Mouse (Mus musculus) layer of hippocampus, adult 18-20 months (tissue): ENCODE measurements at regions not wholly inside any gene's neighbourhood (a gene's known extent, or its start where the extent isn't known, plus 50 kb on each side); places are given as distances from the start of the nearest gene placed in this dataset.
"Not testable (repeated sequence)": the region's sequence is repeated elsewhere in the genome, so short reads cannot be mapped to it uniquely, and the experiment has no call there.

ENCODE experiments used
- DNase-seq, 2 experiments: peaks; one replicate each; pipeline ENCODE4 v3.0.0; 2022; ENCODE audit warnings: low spot score in 2 of 2

DNA sequence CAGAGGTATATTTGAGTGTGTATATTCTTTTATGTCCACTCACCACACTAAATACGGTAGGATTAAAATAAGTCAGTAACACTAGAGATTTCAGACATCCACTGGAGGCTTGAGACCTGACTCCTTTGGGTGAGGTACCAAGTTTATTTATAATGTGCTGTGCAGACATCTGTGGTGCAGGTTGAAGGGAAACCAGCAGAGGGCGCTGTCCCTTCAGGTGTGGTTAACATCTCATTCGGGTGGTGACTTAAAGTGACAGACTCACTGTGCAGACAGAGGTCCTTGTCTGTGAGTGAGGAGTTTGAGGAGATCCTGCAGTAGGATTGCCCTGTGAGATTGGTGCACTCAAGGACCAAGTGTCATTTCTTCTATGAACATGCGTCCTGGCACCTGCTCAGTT, 632.5 kb downstream of the Dad1 start:
- not testable (repeated sequence) for DNase-seq

GRCm38 (mm10) chr14:53616061-53616460, 637.8 kb downstream of the Dad1 start:
- DNase-seq, result not testable (repeated sequence)

- DNase-seq, result peak in 1 of 2 experiments; percentile 41
Measured at GRCm38 (mm10) chr14:53614341-53614740, 639.6 kb downstream of the Dad1 start.

DNA sequence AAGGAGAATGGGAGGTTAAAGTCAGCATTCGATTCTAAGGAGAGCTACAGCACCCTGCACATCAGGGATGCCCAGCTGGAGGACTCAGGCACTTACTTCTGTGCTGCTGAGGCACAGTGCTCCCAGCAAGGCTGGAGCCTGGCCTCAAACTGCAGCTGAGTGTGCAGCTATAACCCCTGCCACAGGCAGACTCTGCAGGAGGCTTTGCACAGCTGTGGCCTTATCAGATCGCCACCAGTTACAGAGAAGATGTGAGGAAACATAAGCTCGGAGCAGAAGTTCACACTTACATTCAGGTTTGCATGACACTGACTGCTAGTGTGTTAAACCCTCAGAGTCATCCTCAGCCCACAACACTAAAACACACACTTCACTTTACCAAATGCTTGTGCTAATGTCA, 654.6 kb downstream of the Dad1 start:
- not testable (repeated sequence) for DNase-seq

DNA sequence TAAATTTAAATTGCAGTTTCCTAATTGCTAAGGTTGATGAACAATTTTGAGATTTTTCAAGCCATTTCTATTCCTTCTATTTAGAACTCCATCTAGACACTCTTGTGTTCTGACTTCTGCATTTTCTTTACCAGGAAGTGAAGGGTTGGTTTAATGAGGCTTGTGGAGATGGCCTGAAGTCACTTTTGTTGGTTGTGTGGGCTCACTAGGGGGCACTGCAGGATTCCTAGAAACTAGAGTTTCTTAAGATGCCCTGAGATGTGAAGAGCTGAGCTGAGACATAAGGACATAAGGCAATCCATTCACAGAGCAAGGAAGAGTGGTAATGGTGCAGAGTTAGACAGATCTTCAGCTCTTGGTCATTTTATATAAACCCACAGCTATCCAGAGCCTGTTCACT, 656.6 kb downstream of the Dad1 start:
- DNase-seq, result not testable (repeated sequence)

GRCm38 (mm10) chr14:53590601-53591000, 663.3 kb downstream of the Dad1 start:
- DNase-seq, result not testable (repeated sequence)

DNA sequence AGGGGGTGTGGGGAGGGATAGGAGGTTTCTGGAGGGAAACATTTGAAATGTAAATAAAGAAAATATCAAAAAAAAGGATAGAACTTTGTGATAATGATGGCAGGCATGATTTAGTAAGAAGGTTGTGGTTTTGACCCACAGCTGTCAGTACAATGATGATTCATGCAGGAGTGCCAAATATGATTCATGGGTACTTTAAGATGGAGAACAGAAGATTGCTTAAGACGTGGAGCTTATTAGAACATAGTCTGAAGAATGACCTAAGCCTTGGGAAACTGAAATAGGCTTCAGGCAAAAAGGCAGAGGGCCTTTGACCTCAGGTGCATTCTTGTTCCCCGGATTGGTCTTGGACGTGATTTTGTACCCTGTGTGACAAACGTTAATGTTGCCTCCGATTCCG, 671.4 kb downstream of the Dad1 start:
- not testable (repeated sequence) for DNase-seq

- DNase-seq, result peak in 1 of 2 experiments; percentile 8
Measured at GRCm38 (mm10) chr14:53581734-53582133, 672.2 kb downstream of the Dad1 start.

DNA sequence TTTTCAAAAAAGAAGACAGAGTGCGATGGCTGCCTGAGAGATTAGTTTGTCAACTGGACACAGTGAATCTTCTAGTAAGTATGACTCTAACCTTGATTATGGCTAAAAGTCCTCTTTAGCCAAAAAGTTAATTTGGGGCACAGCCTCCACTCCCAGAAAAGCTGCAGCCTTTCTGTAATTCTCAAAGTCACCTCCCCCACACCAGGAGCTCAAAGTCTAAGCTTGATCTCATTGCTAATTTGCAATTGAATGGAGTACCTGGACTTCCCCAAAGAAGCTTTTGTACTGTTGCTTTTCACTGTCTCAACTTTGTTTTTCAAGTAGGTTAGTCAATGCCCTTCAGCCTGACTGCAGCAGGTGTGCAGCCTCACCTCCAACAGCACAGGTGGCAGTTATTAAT, 677.0 kb downstream of the Dad1 start:
- not testable (repeated sequence) for DNase-seq

DNA sequence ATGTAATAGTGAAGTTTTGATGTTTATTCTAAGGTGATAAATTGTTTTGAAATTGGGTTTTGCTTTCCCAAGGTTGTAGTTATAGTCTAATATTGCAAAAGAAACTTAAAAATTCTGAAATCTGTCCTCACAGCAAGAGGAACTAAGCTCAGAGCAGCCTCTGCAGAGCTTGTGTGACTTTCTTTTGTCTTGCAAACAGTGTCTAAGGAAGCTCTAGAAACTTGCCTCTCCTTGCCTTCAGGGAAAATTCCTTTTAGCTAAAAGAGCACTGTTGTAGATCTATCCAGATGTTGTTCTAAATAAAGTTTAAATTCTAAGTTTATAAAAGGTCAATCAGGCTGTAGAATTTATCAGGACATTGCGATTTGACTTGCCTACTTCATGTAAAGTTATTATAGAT, 681.2 kb downstream of the Dad1 start:
- DNase-seq, result not testable (repeated sequence)

GRCm38 (mm10) chr14:53562606-53563005, 691.3 kb downstream of the Dad1 start:
- DNase-seq, result no peak

- not testable (repeated sequence) for DNase-seq
Measured at GRCm38 (mm10) chr14:53560146-53560545, 693.8 kb downstream of the Dad1 start.

DNA sequence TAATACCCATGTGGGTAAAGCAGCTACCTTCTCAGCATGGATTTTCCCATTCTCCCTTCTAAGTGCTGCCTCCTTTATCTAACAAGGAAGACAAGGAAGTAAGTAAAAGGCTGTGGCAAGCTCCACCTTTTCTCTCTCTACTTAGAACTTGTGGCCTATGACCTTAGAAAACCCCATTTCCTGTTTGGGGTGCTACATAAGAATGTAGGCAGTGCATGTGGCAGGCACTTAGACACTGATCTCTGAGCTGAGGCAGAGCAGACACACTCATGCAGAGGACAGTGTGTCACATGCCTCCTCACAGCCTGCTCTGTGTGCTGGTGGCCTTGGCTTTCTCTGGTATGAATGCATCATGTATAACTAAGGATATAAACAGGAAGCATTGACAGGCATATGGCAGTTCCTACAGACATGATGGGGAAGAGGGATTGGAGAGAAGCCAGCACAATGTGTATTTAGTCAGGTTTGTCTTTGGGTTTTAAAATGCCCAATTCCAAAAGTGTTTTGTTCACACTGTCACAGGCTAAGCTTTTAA, 694.5 kb downstream of the Dad1 start:
- DNase-seq, result peak in 1 of 2 experiments; percentile 5

GRCm38 (mm10) chr14:53553771-53554170, 700.1 kb downstream of the Dad1 start:
- DNase-seq, result no peak

- DNase-seq, result peak in 1 of 2 experiments; percentile 18
Measured at GRCm38 (mm10) chr14:53547365-53547764, 706.5 kb downstream of the Dad1 start.

DNA sequence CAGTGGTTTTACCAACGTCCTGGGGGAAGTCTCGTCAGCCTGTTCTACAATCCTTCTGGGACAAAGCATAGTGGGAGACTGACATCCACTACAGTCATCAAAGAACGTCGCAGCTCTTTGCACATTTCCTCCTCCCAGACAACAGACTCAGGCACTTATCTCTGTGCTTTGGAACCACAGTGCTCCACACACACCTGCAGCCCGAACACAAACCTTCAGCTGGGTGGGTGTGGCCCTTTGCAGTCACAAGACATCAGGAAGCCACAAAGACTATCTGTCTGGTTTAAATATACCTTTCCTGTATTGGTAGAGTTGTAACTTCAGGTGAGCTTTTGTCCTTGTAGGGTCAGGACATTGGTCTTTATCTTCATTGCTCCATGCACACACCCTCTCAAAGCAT, 708.6 kb downstream of the Dad1 start:
- no peak for DNase-seq

DNA sequence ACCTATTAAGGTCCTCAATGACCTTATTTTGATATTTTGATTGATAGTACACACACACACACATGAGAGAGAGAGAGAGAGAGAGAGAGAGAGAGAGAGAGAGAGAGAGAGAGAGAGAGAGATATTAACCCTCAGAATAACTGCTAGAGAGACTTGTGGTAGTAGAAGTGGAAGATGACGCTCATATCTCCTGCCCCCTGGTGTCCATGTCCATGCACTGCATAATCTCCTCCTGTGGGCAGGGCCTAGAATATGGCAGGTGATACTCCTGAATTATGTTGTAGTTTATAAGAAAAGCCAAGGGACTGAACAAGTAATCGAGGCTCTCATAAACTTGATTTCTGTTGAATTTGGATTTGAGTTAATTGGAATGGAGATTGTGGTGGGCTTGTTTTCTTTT, 712.3 kb downstream of the Dad1 start:
- peak in 1 of 2 experiments; percentile 23 for DNase-seq

DNA sequence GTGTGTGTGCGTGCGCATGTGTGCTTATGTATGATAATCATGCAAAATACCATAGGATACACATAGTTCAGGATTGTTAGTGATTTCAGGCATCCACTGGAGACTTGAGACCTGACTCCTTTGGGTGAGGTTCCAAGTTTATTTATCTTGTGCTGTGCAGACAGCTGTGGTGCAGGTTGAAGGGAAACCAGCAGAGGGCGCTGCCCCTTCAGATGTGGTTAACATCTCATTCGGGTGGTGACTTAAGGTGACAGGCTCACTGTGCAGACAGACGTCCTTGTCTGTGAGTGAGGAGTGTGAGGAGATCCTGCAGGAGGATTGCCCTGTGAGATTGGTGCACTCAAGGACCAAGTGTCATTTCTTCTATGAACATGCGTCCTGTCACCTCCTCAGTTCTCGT, 716.0 kb downstream of the Dad1 start:
- not testable (repeated sequence) for DNase-seq

GRCm38 (mm10) chr14:53523430-53523829, 730.5 kb downstream of the Dad1 start:
- DNase-seq, result not testable (repeated sequence)

DNA sequence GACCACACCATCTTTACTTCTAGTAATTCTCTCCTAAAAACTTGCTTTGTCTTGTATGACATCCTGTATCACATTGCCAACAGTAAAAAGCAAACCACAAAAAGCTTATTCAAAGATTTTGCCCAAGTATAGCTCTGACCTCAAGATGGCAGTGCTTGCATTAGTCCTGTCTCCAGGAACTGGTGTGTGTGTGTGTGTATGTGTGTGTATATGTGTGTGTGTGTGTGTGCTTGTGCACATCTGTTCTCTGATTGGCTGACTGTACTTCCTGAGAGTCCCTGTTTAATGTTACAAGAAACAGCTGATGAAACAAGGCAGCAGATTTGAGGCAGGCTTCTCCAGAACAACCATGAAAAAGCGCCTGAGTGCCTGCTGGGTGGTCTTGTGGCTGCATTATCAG, 735.0 kb downstream of the Dad1 start:
- not testable (repeated sequence) for DNase-seq

- DNase-seq, result not testable (repeated sequence)
Measured at GRCm38 (mm10) chr14:53516623-53517238, 737.2 kb downstream of the Dad1 start.

GRCm38 (mm10) chr14:53505389-53505788, 748.5 kb downstream of the Dad1 start:
- peak in 1 of 2 experiments; percentile 41 for DNase-seq

DNA sequence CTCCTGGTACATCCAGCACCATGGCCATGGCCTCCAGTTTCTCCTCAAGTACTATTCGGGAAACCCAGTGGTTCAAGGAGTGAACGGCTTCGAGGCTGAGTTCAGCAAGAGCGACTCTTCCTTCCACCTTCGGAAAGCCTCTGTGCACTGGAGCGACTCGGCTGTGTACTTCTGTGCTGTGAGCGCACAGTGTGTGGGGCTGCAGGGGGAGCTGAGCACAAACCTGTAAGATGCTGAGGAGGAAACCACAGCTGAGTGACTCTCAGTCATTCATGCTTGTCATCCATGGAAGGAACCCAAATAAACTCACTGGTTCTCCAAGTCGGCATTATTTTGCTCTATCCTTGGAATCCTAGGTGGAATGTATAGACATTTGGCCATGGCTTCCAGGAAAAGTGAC, 765.5 kb downstream of the Dad1 start:
- DNase-seq, result not testable (repeated sequence)
